Mouse (Mus musculus): ENCODE results near the gene Timp2. TPM values are rescaled to one million over a fixed set of nuclear protein-coding genes. Genes with fewer than 3 reads are reported as not detected.

Gene Timp2
- polyA plus RNA-seq (2012; rRNA removed): 33.5 and 56.2 TPM in 2 replicates

GRCm38 (mm10) chr11:118355640-118356039, at the start of gene Timp2:
Timp2 (minus strand) TSS chr11:118355740.

GRCm38 (mm10) chr11:118401760-118402280, 46.3 kb upstream of the Timp2 start, which contains the start of gene Lgals3bp:
Lgals3bp (minus strand) TSS chr11:118402092.

GRCm38 (mm10) chr11:118342400-118342981, 13.0 kb downstream of the Timp2 start, which contains the start of gene Cep295nl:
Cep295nl (minus strand) TSS chr11:118342500.

GRCm38 (mm10) chr11:118289999-118290889, 65.3 kb downstream of the Timp2 start, which contains the start of gene Usp36:
Usp36 (minus strand) TSS chr11:118290244.

Other genes starting within 250 kb of the Timp2 start
- gene Dnah17, start 225.1 kb downstream of the Timp2 start, polyA plus RNA-seq (2012; rRNA removed): 0.05 TPM in 2 replicates
- 22.7 and 23.1 TPM in 2 replicates for gene Cyth1, start 107.1 kb downstream of the Timp2 start, polyA plus RNA-seq (2012; rRNA removed)
- gene Usp36, start 65.5 kb downstream of the Timp2 start, polyA plus RNA-seq (2012; rRNA removed): 18.2 and 19.4 TPM in 2 replicates
- gene Cep295nl, start 13.2 kb downstream of the Timp2 start, polyA plus RNA-seq (2012; rRNA removed): 0.41 and 0.77 TPM in 2 replicates
- 2.3 and 4.4 TPM in 2 replicates for gene Lgals3bp, start 46.4 kb upstream of the Timp2 start, polyA plus RNA-seq (2012; rRNA removed)
- 31.5 and 31.8 TPM in 2 replicates for gene Cant1, start 63.3 kb upstream of the Timp2 start, polyA plus RNA-seq (2012; rRNA removed)
- gene C1qtnf1, start 72.5 kb upstream of the Timp2 start, polyA plus RNA-seq (2012; rRNA removed): 2.0 and 3.7 TPM in 2 replicates
- gene Engase, start 121.1 kb upstream of the Timp2 start, polyA plus RNA-seq (2012; rRNA removed): 7.0 and 7.8 TPM in 2 replicates

Data from central nervous system, embryonic 11.5 days (tissue).